Mouse (Mus musculus) hindbrain, embryonic 13.5 days (tissue): ENCODE data around the gene Olfr424. TPM values are rescaled to one million over a fixed set of nuclear protein-coding genes. Genes with fewer than 3 reads are reported as not detected.

Source experiments
- ATAC-seq: fragments of 200-750 bp; cut with Nextera tagmentation; 2 replicates; pipeline ENCODE4 v1.8.0; 2017; ENCODE audit warnings: moderate TSS enrichment; ENCODE audit not compliant: low FRiP score
- H3K27ac ChIP-seq: fragments of 300-500 bp; sonication (generic); 2 replicates; pipeline ENCODE4 v1.5.1; 2015; ENCODE audit warnings: inconsistent platforms, mild to moderate bottlenecking, moderate library complexity
- H3K27me3 ChIP-seq: fragments of 300-500 bp; sonication (generic); 2 replicates; pipeline ENCODE4 v1.6.1; 2015; ENCODE audit warnings: mild to moderate bottlenecking, inconsistent platforms
- H3K36me3 ChIP-seq: fragments of 300-500 bp; sonication (generic); 2 replicates; pipeline ENCODE4 v1.6.1; 2015; ENCODE audit warnings: mild to moderate bottlenecking, inconsistent platforms
- H3K4me1 ChIP-seq: fragments of 300-500 bp; sonication (generic); replicated peaks from 2 replicates; pipeline ENCODE4 v1.6.1; 2015; ENCODE audit warnings: inconsistent platforms
- H3K4me2 ChIP-seq: fragments of 300-500 bp; sonication (generic); 2 replicates; pipeline ENCODE4 v1.6.1; 2015; ENCODE audit warnings: inconsistent platforms, mild to moderate bottlenecking, moderate library complexity
- H3K4me3 ChIP-seq: fragments of 300-500 bp; sonication (generic); 2 replicates; pipeline ENCODE4 v1.5.1; 2015; ENCODE audit warnings: mild to moderate bottlenecking, inconsistent platforms
- H3K9ac ChIP-seq: fragments of 300-500 bp; sonication (generic); 2 replicates; pipeline ENCODE4 v1.6.1; 2015; ENCODE audit warnings: mild to moderate bottlenecking, inconsistent platforms
- H3K9me3 ChIP-seq: fragments of 300-500 bp; sonication (generic); 2 replicates; pipeline ENCODE4 v1.6.1; 2016; ENCODE audit warnings: inconsistent platforms
- WGBS: fragments of 180-500 bp; shearing (Covaris S2); methylation state at CpG from one replicate; pipeline ENCODE4 v1.1.7; 2015; 5-methylcytosine and 5-hydroxymethylcytosine counted together
- polyA plus RNA-seq: library from polyadenylated mRNA; unstranded; fragments of >200 nt; fragmentation: Nextera tagmentation; extraction: Ambion mirVana; gene quantifications from 2 replicates; pipeline ENCODE4 v1.2.1, GENCODE M21; 2015

Olfr424 gene
- polyA plus RNA-seq, 1 experiment from 2014 or later, result not detected

GRCm38 (mm10) chr1:174169024-174169423, 37.7 kb downstream of the Olfr424 start:
- H3K4me3 ChIP-seq, result no peak overlapping the region
- H3K9ac ChIP-seq, result no peak overlapping the region
- H3K4me1 ChIP-seq, result no peaks in the 10 kb centered on the region
- H3K9me3 ChIP-seq, result no peaks in the 10 kb centered on the region
- no peak overlapping the region for H3K27ac ChIP-seq
- no peaks in the 10 kb centered on the region for H3K27me3 ChIP-seq
- H3K4me2 ChIP-seq, result no peak overlapping the region
- ATAC-seq, result no peak
- no peaks in the 10 kb centered on the region for H3K36me3 ChIP-seq

- 89% methylated on average over 5 of the region's 5 CpGs for WGBS
- no peaks in the 10 kb centered on the region for H3K36me3 ChIP-seq
Observed at GRCm38 (mm10) chr1:174170706-174171501, 39.6 kb downstream of the Olfr424 start.

GRCm38 (mm10) chr1:174171537-174171936, 40.2 kb downstream of the Olfr424 start:
- H3K4me3 ChIP-seq, result no peak overlapping the region
- ATAC-seq, result no peak
- no peaks in the 10 kb centered on the region for H3K27me3 ChIP-seq
- no peak overlapping the region for H3K27ac ChIP-seq
- H3K9me3 ChIP-seq, result no peaks in the 10 kb centered on the region
- no peak overlapping the region for H3K4me2 ChIP-seq
- no peak overlapping the region for H3K9ac ChIP-seq
- H3K36me3 ChIP-seq, result no peaks in the 10 kb centered on the region
- H3K4me1 ChIP-seq, result no peaks in the 10 kb centered on the region
- WGBS, result 41% methylated on average over 2 of the region's 2 CpGs

More at GRCm38 (mm10) chr1:174170706-174171501, 39.6 kb downstream of the Olfr424 start:
- H3K27ac ChIP-seq, result no peak overlapping the region
- no peak overlapping the region for H3K4me3 ChIP-seq
- H3K27me3 ChIP-seq, result no peaks in the 10 kb centered on the region
- H3K9ac ChIP-seq, result no peak overlapping the region
- no peaks in the 10 kb centered on the region for H3K9me3 ChIP-seq
- no peaks in the 10 kb centered on the region for H3K4me1 ChIP-seq
- no peak for ATAC-seq
- no peak overlapping the region for H3K4me2 ChIP-seq

- Histone ChIP-seq H3K4me3 (no peak within 1 kb of the TSS), H3K27me3 (no peaks in the 10 kb centered on the region), H3K4me1 (no peaks in the 10 kb centered on the region), H3K27ac (no peak within 1 kb of the TSS), H3K9me3 (no peaks in the 10 kb centered on the region), H3K9ac (no peak within 1 kb of the TSS), H3K36me3 (no peaks in the 10 kb centered on the region), H3K4me2 (no peak within 1 kb of the TSS)
- 19% methylated on average over 3 of the region's 3 CpGs for WGBS
- no peak for ATAC-seq
Observed at GRCm38 (mm10) chr1:174172605-174173004, 41.3 kb downstream of the Olfr424 start, which contains the start of gene Spta1. Spta1 (plus strand) TSS chr1:174172776.

Other genes starting within 250 kb of the Olfr424 start
- 0.40 and 0.52 TPM in 2 replicates for gene Ifi211, start 218.5 kb upstream of the Olfr424 start, polyA plus RNA-seq
- 1.0 and 1.3 TPM in 2 replicates for gene Mndal, start 189.0 kb upstream of the Olfr424 start, polyA plus RNA-seq
- gene Ifi203, start 188.8 kb upstream of the Olfr424 start, polyA plus RNA-seq, result 0.40 and 0.65 TPM in 2 replicates
- gene Ifi202b, start 148.8 kb upstream of the Olfr424 start, polyA plus RNA-seq, result not detected in 2 replicates
- 0.12 TPM in 1 of 2 replicates, not detected in the other for gene Ifi205, start 99.7 kb upstream of the Olfr424 start, polyA plus RNA-seq
- not detected in 2 replicates for gene Olfr433, start 90.8 kb upstream of the Olfr424 start, polyA plus RNA-seq
- gene Olfr432, start 82.3 kb upstream of the Olfr424 start, polyA plus RNA-seq, result not detected in 2 replicates
- gene Olfr430, start 64.9 kb upstream of the Olfr424 start, polyA plus RNA-seq, result not detected in 2 replicates
- not detected in 2 replicates for gene Olfr429, start 47.2 kb upstream of the Olfr424 start, polyA plus RNA-seq
- not detected in 2 replicates for gene Olfr427, start 34.6 kb upstream of the Olfr424 start, polyA plus RNA-seq
- gene Olfr231, start 10.4 kb upstream of the Olfr424 start, polyA plus RNA-seq, result not detected in 2 replicates
- not detected in 2 replicates for gene Olfr420, start 24.1 kb downstream of the Olfr424 start, polyA plus RNA-seq
- 0.16 and 0.28 TPM in 2 replicates for gene Spta1, start 41.3 kb downstream of the Olfr424 start, polyA plus RNA-seq
- gene Olfr419, start 120.5 kb downstream of the Olfr424 start, polyA plus RNA-seq, result not detected in 2 replicates
- not detected in 2 replicates for gene Mptx1, start 199.0 kb downstream of the Olfr424 start, polyA plus RNA-seq
- not detected in 2 replicates for gene Olfr417, start 233.6 kb downstream of the Olfr424 start, polyA plus RNA-seq